Mouse (Mus musculus) embryonic facial prominence, embryonic 14.5 days (tissue): ENCODE measurements around the gene Fxyd3. TPM values are rescaled to one million over a fixed set of nuclear protein-coding genes. Genes with fewer than 3 reads are reported as not detected.
A peak's percentile ranks its signal among the peaks of the same experiment; 100 is the strongest.

ENCODE experiments used
- ATAC-seq: fragments of 200-750 bp; cut with Nextera tagmentation; 2 replicates; pipeline ENCODE4 v1.8.0; 2017; ENCODE audit warnings: low read depth, moderate number of reproducible peaks, moderate TSS enrichment
- DNase-seq: peaks from one replicate; pipeline ENCODE4 v3.0.0-alpha.2; 2015; ENCODE audit warnings: low spot score
- H3K27ac ChIP-seq: fragments of 300-500 bp; sonication (generic); replicated peaks from 2 replicates; pipeline ENCODE4 v1.5.1; 2014; ENCODE audit warnings: low read depth, mild to moderate bottlenecking, low read length, moderate library complexity
- H3K27me3 ChIP-seq: fragments of 300-500 bp; sonication (generic); replicated peaks from 2 replicates; pipeline ENCODE4 v1.6.1; 2014; ENCODE audit warnings: low read length; ENCODE audit not compliant: control insufficient read depth, insufficient read depth
- H3K36me3 ChIP-seq: fragments of 300-500 bp; sonication (generic); 2 replicates; pipeline ENCODE4 v1.6.1; 2014; ENCODE audit warnings: low read length, mixed read lengths; ENCODE audit not compliant: control insufficient read depth, insufficient read depth
- H3K4me1 ChIP-seq: fragments of 300-500 bp; sonication (generic); 2 replicates; pipeline ENCODE4 v1.6.1; 2014; ENCODE audit warnings: antibody characterized with exemption, low read length; ENCODE audit not compliant: control insufficient read depth, insufficient read depth
- H3K4me2 ChIP-seq: fragments of 300-500 bp; sonication (generic); 2 replicates; pipeline ENCODE4 v1.6.1; 2014; ENCODE audit warnings: low read depth, mild to moderate bottlenecking, low read length, moderate library complexity, mixed read lengths
- H3K4me3 ChIP-seq: fragments of 300-500 bp; sonication (generic); 2 replicates; pipeline ENCODE4 v1.5.1; 2014; ENCODE audit warnings: low read depth, mild to moderate bottlenecking, low read length
- H3K9ac ChIP-seq: fragments of 300-500 bp; sonication (generic); 2 replicates; pipeline ENCODE4 v1.6.1; 2014; ENCODE audit warnings: low read depth, mild to moderate bottlenecking, low read length, moderate library complexity, mixed read lengths
- H3K9me3 ChIP-seq: fragments of 300-500 bp; sonication (generic); 2 replicates; pipeline ENCODE4 v1.6.1; 2016; ENCODE audit warnings: low read length; ENCODE audit not compliant: control insufficient read depth
- WGBS: fragments of 180-500 bp; shearing (Covaris S2); extraction: QIAGEN DNeasy Blood & Tissue Kit; methylation state at CpG from one replicate; pipeline ENCODE4 v1.1.7; 2014; 5-methylcytosine and 5-hydroxymethylcytosine counted together
- polyA plus RNA-seq: library from polyadenylated mRNA; unstranded; fragments of >200 nt; fragmentation: Nextera tagmentation; extraction: Ambion mirVana; gene quantifications from 2 replicates; pipeline ENCODE4 v1.2.1, GENCODE M21; 2014

The Fxyd3 gene
- polyA plus RNA-seq, 1 experiment from 2014 or later = 71.7 TPM

- H3K4me2 ChIP-seq = no peak overlapping the region
- H3K9ac ChIP-seq = no peak overlapping the region
- no peaks in the 10 kb centered on the region for H3K27me3 ChIP-seq
- 86% methylated on average over 11 of the region's 11 CpGs for WGBS
- no peak overlapping the region for H3K27ac ChIP-seq
- no peaks in the 10 kb centered on the region for H3K36me3 ChIP-seq
- no peaks in the 10 kb centered on the region for H3K9me3 ChIP-seq
- H3K4me3 ChIP-seq = no peak overlapping the region
- DNase-seq = no peak
- H3K4me1 ChIP-seq = no peaks in the 10 kb centered on the region
- no peak for ATAC-seq
Measured at GRCm38 (mm10) chr7:31107781-31108180, 31.3 kb upstream of the Fxyd3 start.

DNA sequence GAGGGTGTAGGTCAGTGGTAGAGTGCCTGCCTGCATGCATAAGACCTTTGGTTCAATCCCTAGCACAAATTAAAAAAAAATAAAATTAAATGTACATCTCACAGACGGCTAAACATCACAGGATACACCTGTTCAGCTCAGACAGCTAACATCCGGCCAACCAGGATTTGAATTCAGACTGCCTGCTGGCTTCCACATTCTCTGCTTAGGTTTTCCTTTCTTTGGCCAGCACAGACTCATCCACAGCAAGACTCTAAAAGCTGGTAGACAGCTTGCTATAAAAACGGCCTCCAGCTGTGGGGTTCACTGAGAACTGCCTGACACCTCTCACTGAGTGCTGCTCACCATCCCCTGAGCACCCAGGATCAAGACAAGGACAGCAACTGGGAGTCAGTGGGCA lies 29.7 kb upstream of the Fxyd3 start:
- Histone ChIP-seq H3K9ac (no peak overlapping the region), H3K4me2 (no peak overlapping the region), H3K4me1 (no peaks in the 10 kb centered on the region), H3K4me3 (no peak overlapping the region), H3K36me3 (no peaks in the 10 kb centered on the region), H3K9me3 (no peaks in the 10 kb centered on the region), H3K27me3 (no peaks in the 10 kb centered on the region), H3K27ac (no peak overlapping the region)
- no peak for DNase-seq
- WGBS = 39% methylated on average over 3 of the region's 3 CpGs
- no peak for ATAC-seq

- Histone ChIP-seq H3K4me3 (no peak overlapping the region), H3K9me3 (no peaks in the 10 kb centered on the region), H3K9ac (no peak overlapping the region), H3K27me3 (no peaks in the 10 kb centered on the region), H3K4me1 (no peaks in the 10 kb centered on the region), H3K27ac (no peak overlapping the region), H3K4me2 (no peak overlapping the region), H3K36me3 (no peaks in the 10 kb centered on the region)
- ATAC-seq = no peak
- 57% methylated on average over 15 of the region's 15 CpGs for WGBS
- DNase-seq = no peak
Measured at GRCm38 (mm10) chr7:31105061-31105768, 28.7 kb upstream of the Fxyd3 start.

DNA sequence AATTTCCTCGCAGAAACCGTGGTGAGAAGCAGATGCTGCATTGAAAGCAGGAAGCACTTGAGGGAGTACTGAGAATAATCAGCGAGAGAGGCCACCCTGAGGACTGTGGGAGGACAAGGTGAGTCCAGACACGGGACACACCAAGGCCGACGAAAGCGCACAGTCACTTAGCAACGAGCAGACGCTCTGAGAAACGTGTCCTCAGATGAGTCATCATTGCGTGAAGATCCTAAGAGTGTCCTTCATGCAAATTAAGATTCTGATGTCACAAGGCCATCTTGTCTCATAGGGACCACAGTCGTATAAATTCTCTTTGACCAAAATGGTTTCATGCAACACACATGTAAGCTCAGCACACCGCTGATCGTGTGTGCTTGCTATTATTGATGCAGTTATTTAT lies 24.3 kb upstream of the Fxyd3 start:
- ATAC-seq (no peak), DNase-seq (no peak)
- H3K4me3 ChIP-seq = no peak overlapping the region
- WGBS = 79% methylated on average over 14 of the region's 14 CpGs
- no peak overlapping the region for H3K4me2 ChIP-seq
- H3K4me1 ChIP-seq = no peaks in the 10 kb centered on the region
- no peaks in the 10 kb centered on the region for H3K36me3 ChIP-seq
- no peak overlapping the region for H3K9ac ChIP-seq
- H3K27ac ChIP-seq = no peak overlapping the region
- no peaks in the 10 kb centered on the region for H3K9me3 ChIP-seq
- H3K27me3 ChIP-seq = no peaks in the 10 kb centered on the region

DNA sequence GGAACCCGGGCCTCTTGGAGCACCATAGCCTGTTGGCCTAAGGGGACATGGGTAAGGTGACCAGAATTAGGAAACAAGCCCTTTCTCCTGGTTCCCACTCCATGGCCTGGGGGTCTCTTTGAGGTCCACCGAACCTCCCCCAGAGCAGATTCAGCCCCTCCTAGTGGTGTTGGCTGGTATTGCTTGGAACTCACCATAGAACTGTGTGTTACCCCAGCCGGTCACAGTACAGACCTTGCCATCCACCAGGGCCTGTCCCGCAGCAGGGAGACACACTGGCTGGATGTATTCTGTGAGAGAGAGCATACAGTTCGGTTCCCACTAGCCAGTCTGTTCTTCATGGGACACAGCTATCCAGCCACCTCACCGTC lies 23.1 kb upstream of the Fxyd3 start:
- no peaks in the 10 kb centered on the region for H3K27me3 ChIP-seq
- H3K4me2 ChIP-seq = no peak overlapping the region
- no peaks in the 10 kb centered on the region for H3K4me1 ChIP-seq
- H3K4me3 ChIP-seq = no peak overlapping the region
- no peak overlapping the region for H3K9ac ChIP-seq
- H3K27ac ChIP-seq = no peak overlapping the region
- 83% methylated on average over 6 of the region's 6 CpGs for WGBS
- H3K36me3 ChIP-seq = no peaks in the 10 kb centered on the region
- H3K9me3 ChIP-seq = no peaks in the 10 kb centered on the region
- DNase-seq (no peak), ATAC-seq (no peak)

GRCm38 (mm10) chr7:31098697-31099611 lies 22.4 kb upstream of the Fxyd3 start:
- no peaks in the 10 kb centered on the region for H3K27me3 ChIP-seq
- no peak overlapping the region for H3K4me2 ChIP-seq
- no peaks in the 10 kb centered on the region for H3K4me1 ChIP-seq
- H3K36me3 ChIP-seq = no peaks in the 10 kb centered on the region
- H3K4me3 ChIP-seq = no peak overlapping the region
- H3K27ac ChIP-seq = no peak overlapping the region
- 73% methylated on average over 22 of the region's 22 CpGs for WGBS
- H3K9me3 ChIP-seq = no peaks in the 10 kb centered on the region
- DNase-seq = no peak
- no peak overlapping the region for H3K9ac ChIP-seq
- no peak for ATAC-seq

- Histone ChIP-seq H3K27ac (peak overlapping the region; percentile 44), H3K9me3 (no peaks in the 10 kb centered on the region), H3K9ac (peak overlapping the region; percentile 49), H3K4me3 (peak overlapping the region; percentile 30), H3K4me1 (no peaks in the 10 kb centered on the region), H3K27me3 (no peaks in the 10 kb centered on the region), H3K4me2 (peak overlapping the region; percentile 49), H3K36me3 (no peaks in the 10 kb centered on the region)
- DNase-seq = peak; percentile 97
- 33% methylated on average over 19 of the region's 20 CpGs for WGBS
- peak; percentile 97 for ATAC-seq
Measured at GRCm38 (mm10) chr7:31097583-31098248, 21.2 kb upstream of the Fxyd3 start.

DNA sequence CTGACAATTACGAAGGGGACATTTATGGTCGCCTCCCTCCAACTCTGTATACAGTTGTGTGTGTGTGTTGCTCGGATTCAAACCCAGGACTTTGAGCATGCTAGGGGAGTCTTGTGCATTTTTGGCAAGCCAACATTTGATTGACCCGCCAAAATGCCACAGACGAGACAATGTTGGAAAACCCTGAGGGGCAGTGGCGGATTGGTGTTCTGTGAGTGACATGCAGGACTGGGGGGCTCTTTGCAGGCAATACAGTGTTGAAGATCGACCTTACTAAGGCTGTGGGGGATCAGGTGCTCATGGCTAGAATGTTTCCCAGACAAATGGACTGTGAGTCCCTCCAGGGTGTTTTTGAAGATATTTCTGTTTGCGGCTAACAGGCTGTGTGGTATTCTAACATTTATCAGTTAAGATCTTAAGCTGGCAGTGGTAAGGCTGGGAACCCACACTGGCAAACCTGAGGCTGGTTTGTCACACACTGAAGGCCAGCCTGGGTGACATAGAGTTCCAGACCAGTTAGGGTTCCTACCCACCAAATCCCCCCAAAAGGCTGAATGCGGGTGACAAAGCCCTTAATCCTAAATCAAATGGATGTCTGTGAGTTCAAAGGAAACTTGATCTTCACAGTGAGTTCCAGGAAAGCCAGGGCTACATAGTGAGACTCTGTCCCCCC lies 20.5 kb upstream of the Fxyd3 start:
- Histone ChIP-seq H3K36me3 (no peaks in the 10 kb centered on the region), H3K9me3 (no peaks in the 10 kb centered on the region), H3K4me2 (no peak overlapping the region), H3K4me1 (no peaks in the 10 kb centered on the region), H3K4me3 (no peak overlapping the region), H3K9ac (no peak overlapping the region), H3K27me3 (no peaks in the 10 kb centered on the region), H3K27ac (no peak overlapping the region)
- 61% methylated on average over 9 of the region's 9 CpGs for WGBS
- peak; percentile 20; the same call in 1 of the 2 replicates for ATAC-seq
- peak; percentile 21 for DNase-seq
